Mouse (Mus musculus) hindbrain, postnatal 0 days (tissue): ENCODE data around the gene Ip6k1. TPM values are rescaled to one million over a fixed set of nuclear protein-coding genes. Genes with fewer than 3 reads are reported as not detected.

Experiments used
- ATAC-seq: fragments of 200-750 bp; cut with Nextera tagmentation; 2 replicates; pipeline ENCODE4 v1.8.0; 2017; ENCODE audit warnings: mild to moderate bottlenecking, moderate TSS enrichment, moderate library complexity
- DNase-seq: peaks from one replicate; pipeline ENCODE4 v3.0.0-alpha.2; 2015; ENCODE audit warnings: low spot score
- H3K27ac ChIP-seq: fragments of 300-500 bp; sonication (generic); 2 replicates; pipeline ENCODE4 v1.5.1; 2014; ENCODE audit warnings: mild to moderate bottlenecking
- H3K27me3 ChIP-seq: fragments of 300-500 bp; sonication (generic); 2 replicates; pipeline ENCODE4 v1.6.1; 2014; ENCODE audit warnings: low read length, mixed read lengths; ENCODE audit not compliant: insufficient read depth
- H3K36me3 ChIP-seq: fragments of 300-500 bp; sonication (generic); 2 replicates; pipeline ENCODE4 v1.6.1; 2014; ENCODE audit warnings: low read length, mixed read lengths; ENCODE audit not compliant: insufficient read depth
- H3K4me1 ChIP-seq: fragments of 300-500 bp; sonication (generic); 2 replicates; pipeline ENCODE4 v1.6.1; 2014; ENCODE audit warnings: antibody characterized with exemption, low read length, mixed read lengths; ENCODE audit not compliant: insufficient read depth
- H3K4me2 ChIP-seq: fragments of 300-500 bp; sonication (generic); 2 replicates; pipeline ENCODE4 v1.6.1; 2014; ENCODE audit warnings: low read depth, mild to moderate bottlenecking, low read length, moderate library complexity, mixed read lengths
- H3K4me3 ChIP-seq: fragments of 300-500 bp; sonication (generic); 2 replicates; pipeline ENCODE4 v1.5.1; 2014; ENCODE audit warnings: low read length
- H3K9ac ChIP-seq: fragments of 300-500 bp; sonication (generic); replicated peaks from 2 replicates; pipeline ENCODE4 v1.6.1; 2014; ENCODE audit warnings: mild to moderate bottlenecking, low read length, moderate library complexity, mixed read lengths
- H3K9me3 ChIP-seq: fragments of 300-500 bp; sonication (generic); 2 replicates; pipeline ENCODE4 v1.6.1; 2016; ENCODE audit warnings: low read length, mixed read lengths
- CTCF ChIP-seq: IDR thresholded peaks from 2 replicates; pipeline ENCODE4 v1.5.1; 2016; ENCODE audit warnings: antibody characterized with exemption, control low read depth, low read depth
- WGBS: fragments of 180-500 bp; shearing (Covaris S2); extraction: QIAGEN DNeasy Blood & Tissue Kit; methylation state at CpG from one replicate; pipeline ENCODE4 v1.1.7; 2014; 5-methylcytosine and 5-hydroxymethylcytosine counted together
- polyA plus RNA-seq: library from polyadenylated mRNA; unstranded; fragments of >200 nt; fragmentation: Nextera tagmentation; extraction: Ambion mirVana; gene quantifications from 2 replicates; pipeline ENCODE4 v1.2.1, GENCODE M21; 2015
- total RNA-seq: library from RNA; depleted of rRNA; stranded (reverse); fragments of >200 nt; gene quantifications from 2 replicates; pipeline ENCODE4 v1.2.3, GENCODE M21; 2014

Gene Ip6k1
- total and polyA plus RNA-seq, 2 experiments from 2014 or later, result 83.6 to 258 TPM

GRCm38 (mm10) chr9:107970311-107970710 lies 32.0 kb upstream of the Ip6k1 start:
- Histone ChIP-seq H3K9me3 (no peaks in the 10 kb centered on the region), H3K9ac (no peak overlapping the region), H3K27ac (no peak overlapping the region), H3K4me3 (no peak overlapping the region), H3K4me2 (no peak overlapping the region), H3K4me1 (no peaks in the 10 kb centered on the region), H3K36me3 (no peaks in the 10 kb centered on the region), H3K27me3 (no peaks in the 10 kb centered on the region)
- ATAC-seq, result no peak
- DNase-seq, result no peak
- 90% methylated on average over 5 of the region's 5 CpGs for WGBS
- TF ChIP-seq CTCF, result no peak

GRCm38 (mm10) chr9:107971690-107972541 lies 30.4 kb upstream of the Ip6k1 start:
- Histone ChIP-seq H3K4me3 (no peak overlapping the region), H3K9ac (no peak overlapping the region), H3K4me1 (no peaks in the 10 kb centered on the region), H3K4me2 (no peak overlapping the region), H3K9me3 (no peaks in the 10 kb centered on the region), H3K27ac (no peak overlapping the region), H3K27me3 (no peaks in the 10 kb centered on the region), H3K36me3 (no peaks in the 10 kb centered on the region)
- ATAC-seq (no peak), DNase-seq (no peak)
- 81% methylated on average over 8 of the region's 8 CpGs for WGBS
- TF ChIP-seq CTCF, result no peak

- no peaks in the 10 kb centered on the region for H3K4me1 ChIP-seq
- no peaks in the 10 kb centered on the region for H3K36me3 ChIP-seq
- no peak for TF ChIP-seq CTCF
- no peak overlapping the region for H3K4me2 ChIP-seq
- no peaks in the 10 kb centered on the region for H3K9me3 ChIP-seq
- no peak overlapping the region for H3K9ac ChIP-seq
- no peak overlapping the region for H3K27ac ChIP-seq
- 83% methylated on average over 10 of the region's 10 CpGs for WGBS
- H3K27me3 ChIP-seq, result no peaks in the 10 kb centered on the region
- DNase-seq, result no peak
- ATAC-seq, result no peak
- H3K4me3 ChIP-seq, result no peak overlapping the region
These were observed 27.7 kb upstream of the Ip6k1 start for GRCm38 (mm10) chr9:107974491-107975171.

GRCm38 (mm10) chr9:107975399-107976386 lies 26.6 kb upstream of the Ip6k1 start, which contains the start of gene Uba7:
Uba7 (plus strand) TSS chr9:107975505.
- WGBS, result 77% methylated on average over 12 of the region's 12 CpGs

GRCm38 (mm10) chr9:107978815-107979214 lies 23.5 kb upstream of the Ip6k1 start:
- Histone ChIP-seq H3K27ac (no peak overlapping the region), H3K9ac (no peak overlapping the region), H3K4me2 (no peak overlapping the region), H3K36me3 (no peaks in the 10 kb centered on the region), H3K9me3 (no peaks in the 10 kb centered on the region), H3K27me3 (no peaks in the 10 kb centered on the region), H3K4me3 (no peak overlapping the region), H3K4me1 (peaks cover 10% of the 10 kb centered on the region; the same call in 1 of the 2 replicates)
- no peak for TF ChIP-seq CTCF
- DNase-seq (no peak), ATAC-seq (no peak)
- WGBS, result 86% methylated on average over 12 of the region's 12 CpGs

More at GRCm38 (mm10) chr9:107975399-107976386, 26.6 kb upstream of the Ip6k1 start, which contains the start of gene Uba7:
- DNase-seq, result no peak
- Histone ChIP-seq H3K9ac (no peak within 1 kb of the TSS), H3K4me2 (0 out of 2 replicates have a peak within 1 kb of the TSS, but pooled peaks have one; percentile 18), H3K9me3 (no peaks in the 10 kb centered on the region), H3K36me3 (no peaks in the 10 kb centered on the region), H3K27ac (no peak within 1 kb of the TSS), H3K27me3 (no peaks in the 10 kb centered on the region), H3K4me3 (no peak within 1 kb of the TSS), H3K4me1 (no peaks in the 10 kb centered on the region)
- ATAC-seq, result no peak
- no peak for TF ChIP-seq CTCF
